Mouse (Mus musculus) heart, adult 2 months (tissue): ENCODE measurements around the gene Aftph. TPM values are rescaled to one million over a fixed set of nuclear protein-coding genes. Genes with fewer than 3 reads are reported as not detected.
A peak's percentile ranks its signal among the peaks of the same experiment; 100 is the strongest.

Experiments
- DNase-seq, 2 experiments: peaks; one replicate each; pipeline ENCODE4 v3.0.0; 2021
- H3K27ac ChIP-seq: fragments of 200-600 bp; 2 replicates; pipeline ENCODE4 v1.8.1; 2022
- H3K27me3 ChIP-seq: fragments of 200-500 bp; 2 replicates; pipeline ENCODE4 v1.6.1; 2012; ENCODE audit warnings: mild to moderate bottlenecking, low read length, inconsistent platforms, mixed read lengths; ENCODE audit not compliant: control insufficient read depth, insufficient read depth
- H3K36me3 ChIP-seq: fragments of 200-500 bp; 2 replicates; pipeline ENCODE4 v1.6.1; 2012; ENCODE audit warnings: low read length, inconsistent platforms; ENCODE audit not compliant: control insufficient read depth, insufficient read depth
- H3K4me1 ChIP-seq: fragments of 200-500 bp; 2 replicates; pipeline ENCODE4 v1.6.1; 2011; ENCODE audit warnings: low read length; ENCODE audit not compliant: control insufficient read depth, insufficient read depth
- H3K4me3 ChIP-seq: fragments of 200-600 bp; 2 replicates; pipeline ENCODE4 v1.8.1; 2022
- H3K79me2 ChIP-seq: fragments of 200-500 bp; replicated peaks from 2 replicates; pipeline ENCODE4 v1.6.1; 2012; ENCODE audit warnings: mild to moderate bottlenecking, inconsistent platforms, low read length, moderate library complexity, mixed read lengths; ENCODE audit not compliant: control insufficient read depth, insufficient read depth
- H3K9ac ChIP-seq: fragments of 200-500 bp; 2 replicates; pipeline ENCODE4 v1.6.1; 2012; ENCODE audit warnings: low read depth, mild to moderate bottlenecking, control low read depth, inconsistent platforms, low read length, mixed read lengths
- CTCF ChIP-seq: fragments of 200-600 bp; IDR thresholded peaks from 2 replicates; pipeline ENCODE4 v1.8.1; 2022; ENCODE audit warnings: antibody characterized with exemption, mild to moderate bottlenecking, moderate library complexity
- EP300 ChIP-seq: fragments of 200-500 bp; IDR thresholded peaks from 2 replicates; pipeline ENCODE4 v1.6.1; 2011; ENCODE audit warnings: low read depth, low read length, control low read depth; ENCODE audit not compliant: insufficient read depth
- POLR2A ChIP-seq: fragments of 200-500 bp; IDR thresholded peaks from 2 replicates; pipeline ENCODE4 v1.6.1; 2011; ENCODE audit warnings: mild to moderate bottlenecking, low read depth, low read length, control low read depth; ENCODE audit not compliant: insufficient read depth
- WGBS: fragments of 180-500 bp; shearing (Covaris S2); methylation state at CpG from one replicate; pipeline ENCODE4 v1.1.7; 2018; 5-methylcytosine and 5-hydroxymethylcytosine counted together
- intact Hi-C: fragments of 180-260 bp; cut with DNase I; formaldehyde crosslinking; loops from one replicate; pipeline ENCODE4 v1.15.1; 2025
- polyA plus RNA-seq: library from polyadenylated mRNA; depleted of rRNA; stranded (reverse); fragments of >200 nt; gene quantifications from 2 replicates; pipeline ENCODE4 v1.2.3, GENCODE M21; 2012
- total RNA-seq, 2 experiments: library from RNA; stranded (reverse); gene quantifications; 2 replicates each; pipeline ENCODE4 v1.2.3; 2021

Gene Aftph
- total and polyA plus RNA-seq, 3 experiments: 18.9 to 22.7 (median 22.5) TPM

- no peak for DNase-seq
- H3K36me3 ChIP-seq: no peaks in the 10 kb centered on the region
- no peak overlapping the region for H3K9ac ChIP-seq
- H3K27ac ChIP-seq: no peak overlapping the region
- TF ChIP-seq POLR2A (no peak), CTCF (no peak), EP300 (no peak)
- H3K4me1 ChIP-seq: peaks cover 3% of the 10 kb centered on the region
- no peaks in the 10 kb centered on the region for H3K27me3 ChIP-seq
- intact Hi-C loops: no loop called here
- peaks cover 2% of the 10 kb centered on the region for H3K79me2 ChIP-seq
- 94% methylated on average over 17 of the region's 17 CpGs for WGBS
- no peak overlapping the region for H3K4me3 ChIP-seq
Observed at GRCm38 (mm10) chr11:20650006-20650639, 91.3 kb downstream of the Aftph start.

DNA sequence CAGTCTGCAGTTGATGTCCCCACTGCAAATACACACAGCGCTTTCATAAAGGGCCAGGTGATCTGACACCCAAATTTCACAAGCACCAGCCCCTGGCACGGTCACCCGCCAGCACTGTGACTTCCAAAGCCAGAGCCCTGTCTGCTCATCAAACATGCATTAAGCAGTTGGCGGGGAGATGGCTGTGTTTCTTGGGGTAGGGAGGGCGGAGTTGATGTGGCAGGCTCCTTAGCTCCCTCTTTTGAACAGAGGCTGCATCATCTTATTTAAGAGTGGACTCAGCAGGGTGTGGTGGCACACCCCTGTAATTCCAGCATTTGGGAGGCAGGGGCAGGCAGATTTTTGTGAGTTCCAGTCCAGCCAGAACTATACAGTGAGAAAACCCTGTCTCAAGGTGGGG is 91.9 kb downstream of the Aftph start:
- H3K36me3 ChIP-seq: no peaks in the 10 kb centered on the region
- intact Hi-C loops: no loop called here
- peaks cover 2% of the 10 kb centered on the region for H3K79me2 ChIP-seq
- H3K9ac ChIP-seq: no peak overlapping the region
- no peak overlapping the region for H3K27ac ChIP-seq
- peaks cover 8% of the 10 kb centered on the region for H3K4me1 ChIP-seq
- 90% methylated on average over 5 of the region's 5 CpGs for WGBS
- DNase-seq: no peak
- no peak overlapping the region for H3K4me3 ChIP-seq
- TF ChIP-seq EP300 (no peak), POLR2A (no peak), CTCF (no peak)
- H3K27me3 ChIP-seq: no peaks in the 10 kb centered on the region

- WGBS: 46% methylated on average over 19 of the region's 19 CpGs
- H3K79me2 ChIP-seq: peaks cover 8% of the 10 kb centered on the region
- H3K27me3 ChIP-seq: no peaks in the 10 kb centered on the region
- no peak overlapping the region for H3K27ac ChIP-seq
- no peak for TF ChIP-seq CTCF
- peaks cover 8% of the 10 kb centered on the region for H3K4me1 ChIP-seq
- H3K9ac ChIP-seq: no peak overlapping the region
- no peaks in the 10 kb centered on the region for H3K36me3 ChIP-seq
- peak; percentile 26 to 51 for DNase-seq
- H3K4me3 ChIP-seq: no peak overlapping the region
- intact Hi-C loops: no loop called here
Observed at GRCm38 (mm10) chr11:20647902-20648625, 93.3 kb downstream of the Aftph start.

DNA sequence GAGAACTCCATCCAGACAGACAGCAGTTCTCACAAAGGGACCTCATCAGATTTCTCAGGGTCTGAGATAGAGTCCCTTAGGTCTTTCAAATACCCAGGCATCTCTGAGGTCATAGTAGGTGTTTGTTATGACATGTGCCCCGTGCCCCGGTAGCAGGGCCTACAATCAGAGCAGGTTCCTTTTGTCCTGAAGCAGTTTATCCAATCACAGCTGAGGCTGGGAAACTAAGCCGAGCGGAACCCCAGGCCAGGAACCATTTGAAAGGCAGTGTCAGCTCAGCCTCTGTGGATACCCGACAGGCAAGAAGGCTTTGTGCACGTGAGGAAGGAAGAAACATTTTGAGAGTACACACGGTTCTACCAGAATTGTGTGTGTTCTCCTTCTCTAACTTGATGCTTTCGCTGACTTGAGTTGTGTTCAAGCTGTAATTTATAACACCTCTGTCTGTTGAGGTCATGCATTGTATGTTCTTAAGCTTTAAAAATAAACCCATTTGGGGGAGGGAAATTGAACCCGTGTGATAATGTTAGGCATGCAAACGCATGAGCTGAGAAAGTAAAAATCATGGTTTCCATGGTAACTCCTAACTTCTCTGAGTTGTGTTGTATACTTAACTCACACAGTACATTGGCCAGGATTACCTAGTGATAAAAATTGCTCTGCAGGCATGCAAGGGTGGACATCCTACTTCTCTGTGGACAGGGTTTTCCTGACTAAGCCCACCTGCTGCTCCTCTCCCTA is 94.2 kb downstream of the Aftph start:
- 59% methylated on average over 10 of the region's 10 CpGs for WGBS
- DNase-seq: no peak
- no peak overlapping the region for H3K9ac ChIP-seq
- no peak overlapping the region for H3K27ac ChIP-seq
- TF ChIP-seq EP300 (no peak), POLR2A (no peak), CTCF (no peak)
- H3K36me3 ChIP-seq: no peaks in the 10 kb centered on the region
- H3K79me2 ChIP-seq: peaks cover 9% of the 10 kb centered on the region
- intact Hi-C loops: no loop called here
- no peaks in the 10 kb centered on the region for H3K27me3 ChIP-seq
- no peak overlapping the region for H3K4me3 ChIP-seq
- H3K4me1 ChIP-seq: peaks cover 8% of the 10 kb centered on the region

- Histone ChIP-seq H3K27ac (no peak overlapping the region), H3K79me2 (peaks cover 9% of the 10 kb centered on the region), H3K27me3 (no peaks in the 10 kb centered on the region), H3K4me3 (no peak overlapping the region), H3K9ac (no peak overlapping the region), H3K36me3 (no peaks in the 10 kb centered on the region), H3K4me1 (peaks cover 8% of the 10 kb centered on the region)
- TF ChIP-seq EP300: no peak
- TF ChIP-seq POLR2A: no peak
- no peak for TF ChIP-seq CTCF
- DNase-seq: no peak
- intact Hi-C loops: no loop called here
- 55% methylated on average over 6 of the region's 6 CpGs for WGBS
Observed at GRCm38 (mm10) chr11:20646142-20646541, 95.2 kb downstream of the Aftph start.

GRCm38 (mm10) chr11:20645521-20645920 is 95.9 kb downstream of the Aftph start:
- H3K27ac ChIP-seq: no peak overlapping the region
- peaks cover 10% of the 10 kb centered on the region for H3K79me2 ChIP-seq
- H3K9ac ChIP-seq: no peak overlapping the region
- no peaks in the 10 kb centered on the region for H3K27me3 ChIP-seq
- TF ChIP-seq CTCF (no peak), POLR2A (no peak), EP300 (no peak)
- 63% methylated on average over 3 of the region's 3 CpGs for WGBS
- no peak for DNase-seq
- H3K4me3 ChIP-seq: no peak overlapping the region
- H3K36me3 ChIP-seq: no peaks in the 10 kb centered on the region
- intact Hi-C loops: no loop called here
- H3K4me1 ChIP-seq: peaks cover 9% of the 10 kb centered on the region
